Mouse (Mus musculus): ENCODE data around the gene Kdm5a.

DNA sequence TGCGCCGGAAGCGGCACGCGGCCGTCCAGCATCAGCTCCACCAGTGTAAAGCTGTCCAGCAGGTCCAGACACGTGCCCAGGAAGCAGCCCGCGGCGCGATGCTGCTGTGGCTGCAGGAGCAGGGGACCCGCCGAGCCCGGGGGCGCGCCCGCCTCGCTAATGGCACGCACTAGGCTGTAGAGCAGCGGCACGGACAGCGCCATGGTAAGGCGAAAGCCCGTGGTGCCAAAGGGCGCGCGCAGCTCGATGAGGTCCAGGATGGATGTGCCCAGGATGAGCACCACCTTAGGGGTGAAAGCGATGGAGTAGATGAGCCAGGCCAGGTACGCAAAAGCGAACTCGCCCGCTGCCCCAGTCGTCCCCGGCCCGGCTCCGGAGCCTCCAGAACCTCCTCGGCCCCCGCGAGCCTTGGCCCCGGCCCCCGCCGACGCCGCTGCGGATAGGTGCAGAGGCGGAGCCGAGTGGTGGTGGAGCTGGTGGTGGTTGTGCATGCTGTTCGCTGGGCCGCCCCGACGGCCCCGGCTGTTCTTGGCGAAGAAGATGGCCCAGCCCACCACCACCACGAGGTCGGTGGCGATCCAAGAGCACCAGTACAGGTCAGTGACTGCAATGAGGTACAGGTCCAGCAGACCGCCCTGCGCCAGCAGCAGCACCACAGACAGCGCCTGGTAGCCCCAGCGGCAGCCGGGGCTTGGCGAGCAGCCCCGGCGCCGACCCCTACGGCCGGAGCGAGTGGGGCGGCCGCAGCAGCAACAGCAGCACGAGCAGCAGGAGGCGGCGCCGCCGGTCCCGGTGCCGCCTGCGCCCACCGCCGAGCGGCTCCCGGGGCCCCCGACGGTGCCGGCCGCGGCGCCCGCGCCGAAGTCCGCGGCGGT lies 128.8 kb downstream of the Kdm5a start:
- TF ChIP-seq CTCF (IDR thresholded peaks at IDR 0.05; ENCODE audit: borderline replicate concordance, insufficient read depth, low read depth, low read length) (no peak), POLR2A (IDR thresholded peaks at IDR 0.05; ENCODE audit: borderline replicate concordance, insufficient read depth, low read length) (no peak)

Data from cerebellum, adult 2 months (tissue).